Mouse (Mus musculus): ENCODE results near the gene Angpt4.

- TF ChIP-seq CTCF (IDR thresholded peaks at IDR 0.05) (no peak), EP300 (IDR thresholded peaks at IDR 0.05; ENCODE audit: insufficient read depth, low read depth, low read length) (no peak), POLR2A (IDR thresholded peaks at IDR 0.05; ENCODE audit: insufficient read depth, low read depth, low read length) (no peak)
Observed at GRCm38 (mm10) chr2:151927103-151927502, 16.1 kb downstream of the Angpt4 start.

All from heart, adult 2 months (tissue).